ENCODE assay signal across 25 mouse cellular contexts in genomic region chr11:44564940-44565339, GRCm38 (mm10). TPM values are rescaled to one million over a fixed set of nuclear protein-coding genes. Genes with fewer than 3 reads are reported as not detected.
DNase-seq lines count a peak whose midpoint lies in the region; ATAC-seq and TF ChIP-seq lines count a peak whose summit lies in the region.
"Had no signal": no experiment of that assay in that cellular context is flagged by ENCODE, and none has a peak within 500 bp of the region (broad histone marks: within the 10 kb centered on the region; RNA-seq: fewer than 3 reads in every experiment).

No protein-coding gene starts in this region.

- H3K4me3 ChIP-seq in liver, adult 2 months (ENCODE audit: insufficient read depth, low read depth, low read length), result no peak overlapping the region
- H3K4me3 ChIP-seq in liver, postnatal 0 days (ENCODE audit: low read depth, low read length), result no peak overlapping the region
- H3K4me3 ChIP-seq in lung, embryonic 15.5 days, result no peak overlapping the region
- H3K4me3 ChIP-seq in lung, postnatal 0 days (ENCODE audit: low read depth, low read length), result no peak overlapping the region
- no peak overlapping the region for H3K4me3 ChIP-seq in stomach, postnatal 0 days (ENCODE audit: low read depth, low read length)
- H3K4me3 ChIP-seq: embryonic facial prominence, embryonic 10.5 days; embryonic facial prominence, embryonic 12.5 days; forebrain, embryonic 13.5 days had no signal

- no peaks in the 10 kb centered on the region for H3K79me2 ChIP-seq in liver, adult 2 months (ENCODE audit: control insufficient read depth, insufficient read depth, low read length)

- H3K4me1 ChIP-seq in liver, adult 2 months (ENCODE audit: control insufficient read depth, insufficient read depth, low read length), result no peaks in the 10 kb centered on the region
- no peaks in the 10 kb centered on the region for H3K4me1 ChIP-seq in liver, postnatal 0 days (ENCODE audit: insufficient read depth)
- H3K4me1 ChIP-seq in lung, embryonic 15.5 days, result peaks cover 8% of the 10 kb centered on the region
- peaks cover 6% of the 10 kb centered on the region; the same call in 1 of the 2 replicates for H3K4me1 ChIP-seq in lung, postnatal 0 days (ENCODE audit: insufficient read depth, low read depth, low read length)
- H3K4me1 ChIP-seq in stomach, postnatal 0 days (replicated peaks; ENCODE audit: control insufficient read depth, insufficient read depth), result no peaks in the 10 kb centered on the region
- H3K4me1 ChIP-seq: embryonic facial prominence, embryonic 10.5 days; embryonic facial prominence, embryonic 12.5 days; forebrain, embryonic 13.5 days had no signal

- no peak overlapping the region for H3K27ac ChIP-seq in liver, adult 2 months (replicated peaks; ENCODE audit: insufficient read depth, low read depth, low read length)
- no peak overlapping the region for H3K27ac ChIP-seq in liver, postnatal 0 days (ENCODE audit: low read depth)
- peak overlapping the region; percentile 27; the same call in 1 of the 2 replicates for H3K27ac ChIP-seq in lung, embryonic 15.5 days
- H3K27ac ChIP-seq in lung, postnatal 0 days (ENCODE audit: low read length), result peak overlapping the region; percentile 61
- no peak overlapping the region for H3K27ac ChIP-seq in stomach, postnatal 0 days (replicated peaks)
- H3K27ac ChIP-seq: embryonic facial prominence, embryonic 10.5 days; embryonic facial prominence, embryonic 12.5 days; forebrain, embryonic 13.5 days had no signal

- H3K9me3 ChIP-seq in liver, postnatal 0 days (ENCODE audit: low read length), result no peaks in the 10 kb centered on the region
- H3K9me3 ChIP-seq in lung, embryonic 15.5 days, result no peaks in the 10 kb centered on the region
- H3K9me3 ChIP-seq in lung, postnatal 0 days (ENCODE audit: low read length), result no peaks in the 10 kb centered on the region
- no peaks in the 10 kb centered on the region for H3K9me3 ChIP-seq in stomach, postnatal 0 days (ENCODE audit: control insufficient read depth, low read length)
- H3K9me3 ChIP-seq: forebrain, embryonic 13.5 days; G1E had no signal

- no peak overlapping the region for H3K9ac ChIP-seq in liver, adult 2 months (ENCODE audit: low read depth, low read length)
- H3K9ac ChIP-seq in liver, postnatal 0 days (replicated peaks), result no peak overlapping the region
- H3K9ac ChIP-seq in lung, embryonic 15.5 days, result no peak overlapping the region
- no peak overlapping the region for H3K9ac ChIP-seq in lung, postnatal 0 days (replicated peaks; ENCODE audit: low read depth)
- H3K9ac ChIP-seq in stomach, postnatal 0 days (ENCODE audit: low read length), result no peak overlapping the region
- H3K9ac ChIP-seq: embryonic facial prominence, embryonic 12.5 days; forebrain, embryonic 13.5 days had no signal

- no peaks in the 10 kb centered on the region for H3K27me3 ChIP-seq in liver, adult 2 months (ENCODE audit: control insufficient read depth, insufficient read depth, low read length)
- H3K27me3 ChIP-seq in liver, postnatal 0 days (ENCODE audit: insufficient read depth, low read length), result no peaks in the 10 kb centered on the region
- no peaks in the 10 kb centered on the region for H3K27me3 ChIP-seq in lung, embryonic 15.5 days
- no peaks in the 10 kb centered on the region for H3K27me3 ChIP-seq in lung, postnatal 0 days (replicated peaks; ENCODE audit: insufficient read depth, low read length)
- no peaks in the 10 kb centered on the region for H3K27me3 ChIP-seq in stomach, postnatal 0 days (ENCODE audit: control insufficient read depth, insufficient read depth, low read length)
- H3K27me3 ChIP-seq: CH12.LX; embryonic facial prominence, embryonic 12.5 days; forebrain, embryonic 13.5 days; Patski had no signal

- H3K4me2 ChIP-seq in liver, postnatal 0 days (ENCODE audit: low read depth, low read length), result no peak overlapping the region
- H3K4me2 ChIP-seq in lung, embryonic 15.5 days, result no peak overlapping the region
- no peak overlapping the region for H3K4me2 ChIP-seq in lung, postnatal 0 days (replicated peaks; ENCODE audit: low read depth, low read length)
- no peak overlapping the region for H3K4me2 ChIP-seq in stomach, postnatal 0 days (replicated peaks; ENCODE audit: low read depth)
- H3K4me2 ChIP-seq: embryonic facial prominence, embryonic 12.5 days; forebrain, embryonic 13.5 days had no signal

- no peak for TF ChIP-seq CTCF in liver, adult 2 months (IDR thresholded peaks at IDR 0.05; ENCODE audit: low read depth, low read length)
- TF ChIP-seq CTCF in liver, postnatal 0 days (IDR thresholded peaks at IDR 0.05; ENCODE audit: low read depth), result no peak
- no peak for TF ChIP-seq CTCF in lung, postnatal 0 days (IDR thresholded peaks at IDR 0.05)
- TF ChIP-seq CTCF in stomach, postnatal 0 days (IDR thresholded peaks at IDR 0.05; ENCODE audit: low read depth), result no peak

- ATAC-seq in liver, postnatal 0 days, result no peak
- ATAC-seq in lung, embryonic 15.5 days (ENCODE audit: borderline replicate concordance, extremely low read depth, low FRiP score, low TSS enrichment), result peak; percentile 53; the same call in 1 of the 2 replicates
- peak; percentile 56 for ATAC-seq in lung, postnatal 0 days
- ATAC-seq in stomach, postnatal 0 days (ENCODE audit: low FRiP score, low TSS enrichment), result peak; percentile 51; the same call in 1 of the 2 replicates
- ATAC-seq: activated CD4-positive, CD25-positive, alpha-beta regulatory T cell, adult 4 months; CD4-positive, CD25-positive, alpha-beta regulatory T cell, adult 4 months; forebrain, embryonic 13.5 days; Patski had no signal

- DNase-seq in liver, adult 2 months (ENCODE audit: extremely low read depth, low read depth, low spot score), result peak; percentile 51
- no peak for DNase-seq in liver, postnatal 0 days
- DNase-seq in lung, adult 18-20 months, result no peak
- DNase-seq in lung, postnatal 0 days (ENCODE audit: low spot score), result peak; percentile 42
- DNase-seq in lung, postnatal 36 days, result no peak
- DNase-seq in stomach, postnatal 0 days (ENCODE audit: low spot score), result no peak
- no peak for DNase-seq in retina, embryonic 14.5 days (ENCODE audit: low spot score)
- DNase-seq: adrenal gland, adult 8-10 months; adrenal gland, postnatal 14 days; adrenal gland, postnatal 36 days; B cell, adult 2 months; cerebellum, adult 11-12 months; cerebellum, adult 2 months; cerebellum, adult 9-10 months; cerebellum, postnatal 10 days; cerebellum, postnatal 25 days had no signal

- TF ChIP-seq POLR2A in liver, adult 2 months (IDR thresholded peaks at IDR 0.05; ENCODE audit: extremely low read depth, insufficient read depth, low read length), result no peak

- H3K36me3 ChIP-seq in liver, adult 2 months (ENCODE audit: control insufficient read depth, insufficient read depth, low read length), result peaks cover 31% of the 10 kb centered on the region
- peaks cover 64% of the 10 kb centered on the region for H3K36me3 ChIP-seq in liver, postnatal 0 days (replicated peaks; ENCODE audit: insufficient read depth, low read length)
- peaks cover 48% of the 10 kb centered on the region for H3K36me3 ChIP-seq in lung, embryonic 15.5 days
- H3K36me3 ChIP-seq in lung, postnatal 0 days (ENCODE audit: insufficient read depth, low read length), result peaks cover 26% of the 10 kb centered on the region; the same call in 1 of the 2 replicates
- peaks cover 24% of the 10 kb centered on the region for H3K36me3 ChIP-seq in stomach, postnatal 0 days (ENCODE audit: control insufficient read depth, insufficient read depth, low read length)

- TF ChIP-seq EP300 in liver, postnatal 0 days (IDR thresholded peaks at IDR 0.05; ENCODE audit: low read depth), result no peak
- no peak for TF ChIP-seq EP300 in lung, postnatal 0 days (IDR thresholded peaks at IDR 0.05)
- no peak for TF ChIP-seq EP300 in stomach, postnatal 0 days (optimal IDR thresholded peaks at IDR 0.05)

RNA-seq across cellular contexts. Expression of gene Rnf145, which starts 46.2 kb away (rescaled TPM):
- total RNA-seq in liver, adult 2 months (2014; rRNA removed), result 18.0 and 24.0 TPM in 2 replicates
- polyA plus RNA-seq in liver, adult 2 months (2012; rRNA removed), result 9.1 and 17.0 TPM in 2 replicates
- polyA plus RNA-seq in liver, postnatal 0 days (2015; fragmentation: Nextera tagmentation; extraction: Ambion mirVana), result 31.9 and 32.7 TPM in 2 replicates
- polyA plus RNA-seq in lung, embryonic 15.5 days (2015; fragmentation: Nextera tagmentation; extraction: Ambion mirVana), result 77.2 and 77.9 TPM in 2 replicates
- polyA plus RNA-seq in lung, postnatal 0 days (2015; fragmentation: Nextera tagmentation; extraction: Ambion mirVana), result 71.9 and 79.9 TPM in 2 replicates
- polyA plus RNA-seq in stomach, postnatal 0 days (2015; fragmentation: Nextera tagmentation; extraction: Ambion mirVana), result 29.5 and 30.5 TPM in 2 replicates

RNA-seq across cellular contexts. Expression of gene Ebf1, which starts 52.2 kb away (rescaled TPM):
- 0.37 and 0.47 TPM in 2 replicates for total RNA-seq in liver, adult 2 months (2014; rRNA removed)
- polyA plus RNA-seq in liver, adult 2 months (2012; rRNA removed), result 0.11 and 0.23 TPM in 2 replicates
- 4.6 and 5.0 TPM in 2 replicates for polyA plus RNA-seq in liver, postnatal 0 days (2015; fragmentation: Nextera tagmentation; extraction: Ambion mirVana)
- 10.5 and 12.4 TPM in 2 replicates for polyA plus RNA-seq in lung, embryonic 15.5 days (2015; fragmentation: Nextera tagmentation; extraction: Ambion mirVana)
- polyA plus RNA-seq in lung, postnatal 0 days (2015; fragmentation: Nextera tagmentation; extraction: Ambion mirVana), result 8.8 and 9.1 TPM in 2 replicates
- 3.6 and 3.7 TPM in 2 replicates for polyA plus RNA-seq in stomach, postnatal 0 days (2015; fragmentation: Nextera tagmentation; extraction: Ambion mirVana)
- polyA plus RNA-seq: G1E had no signal

Comparison
In these comparisons a context has a peak if more than half of its experiments do, and no peak if none do; other contexts are left out.
1. DNase-seq: peak in liver, adult 2 months (single experiment) and lung, postnatal 0 days (single experiment); none in liver, postnatal 0 days (single experiment), lung, adult 18-20 months (0 of 2), lung, postnatal 36 days (single experiment), stomach, postnatal 0 days (single experiment) and retina, embryonic 14.5 days (single experiment).
2. H3K27ac ChIP-seq: peak in lung, embryonic 15.5 days (single experiment) and lung, postnatal 0 days (single experiment); none in liver, adult 2 months (single experiment), liver, postnatal 0 days (single experiment) and stomach, postnatal 0 days (single experiment).